Mouse (Mus musculus): ENCODE data around the gene Ptprm.

Ptprm gene

GRCm38 (mm10) chr17:66981649-66982048 lies 372.6 kb downstream of the Ptprm start:
- DNase-seq (ENCODE audit: low spot score), result no peak

DNA sequence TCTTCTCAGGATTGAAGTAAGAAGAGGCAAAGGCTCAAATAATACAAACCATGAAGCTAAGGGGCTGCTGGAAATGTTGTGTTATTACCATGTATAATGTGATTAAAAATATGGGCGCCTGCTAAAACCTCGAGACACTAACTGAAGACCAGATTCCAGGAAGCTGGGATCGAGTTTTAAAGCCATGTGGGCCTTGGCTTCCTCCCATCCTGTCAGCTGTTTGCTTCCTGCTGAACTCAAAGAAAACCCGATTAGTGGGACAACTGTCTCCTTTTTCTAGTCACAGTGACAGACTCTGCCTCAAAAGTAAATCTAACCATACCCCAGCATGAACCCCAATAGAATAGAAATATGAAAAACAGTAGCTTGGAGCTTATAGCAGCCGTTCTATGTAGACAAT lies 374.3 kb downstream of the Ptprm start:
- DNase-seq (ENCODE audit: low spot score), result no peak

DNA sequence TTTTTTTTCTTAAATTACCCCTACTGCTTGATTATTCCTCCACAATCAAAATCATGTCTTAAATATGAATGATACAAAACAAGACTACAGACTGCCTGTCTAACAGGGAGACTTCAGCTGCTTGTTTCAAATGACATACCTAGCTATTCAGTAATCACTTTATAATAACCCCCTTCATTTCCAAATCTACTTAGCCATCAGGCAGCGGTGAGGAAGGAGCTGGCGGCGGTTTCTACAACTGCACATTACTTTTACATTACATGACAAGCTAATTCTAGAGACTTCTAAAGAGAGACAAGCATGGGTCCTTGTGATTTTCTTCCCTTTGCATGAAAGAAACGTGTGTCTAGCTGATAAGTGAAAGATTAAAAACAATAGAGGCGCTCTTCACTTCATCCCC lies 377.8 kb downstream of the Ptprm start:
- no peak for DNase-seq (ENCODE audit: low spot score)

GRCm38 (mm10) chr17:66972976-66973375 lies 381.3 kb downstream of the Ptprm start:
- no peak for DNase-seq (ENCODE audit: low spot score)

DNA sequence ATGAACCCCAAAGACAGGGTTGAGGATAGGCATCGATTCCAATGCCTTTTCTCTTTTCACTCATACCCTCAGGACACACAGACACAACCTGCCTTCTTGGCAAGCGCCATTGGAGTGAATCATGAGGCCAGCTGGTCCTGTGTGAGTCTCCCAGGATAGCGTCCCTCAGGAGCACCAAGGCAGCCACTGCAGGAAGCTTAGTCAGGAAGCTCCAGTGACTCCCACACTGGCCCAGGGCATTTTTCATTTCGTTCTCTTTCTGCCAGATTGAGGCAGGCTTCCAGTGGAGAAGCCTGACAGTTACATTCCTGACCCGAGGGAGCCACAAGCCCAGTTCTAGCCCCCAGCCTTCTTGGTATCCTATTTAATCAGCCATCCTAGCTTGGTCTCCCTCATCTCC lies 393.3 kb downstream of the Ptprm start:
- DNase-seq (ENCODE audit: low spot score), result no peak

DNA sequence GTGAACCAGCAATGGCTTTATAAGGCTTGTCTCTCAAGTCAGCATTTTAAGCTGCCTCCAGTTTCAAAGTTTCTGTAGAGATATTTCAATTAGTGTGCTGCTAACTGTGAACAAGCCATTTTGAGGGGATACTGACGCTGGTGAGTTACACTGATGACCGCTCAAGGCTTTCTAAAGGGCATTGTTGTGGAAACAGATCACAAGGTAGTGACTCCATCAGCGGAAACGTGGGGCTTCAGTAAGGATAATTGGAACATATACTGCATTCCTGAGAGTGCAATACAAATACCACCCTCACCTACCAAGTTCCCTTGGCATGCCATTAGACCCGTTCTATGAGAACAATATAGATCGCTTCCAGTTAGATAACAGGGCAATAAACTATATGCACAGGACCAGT lies 393.7 kb downstream of the Ptprm start:
- DNase-seq (ENCODE audit: low spot score), result no peak

GRCm38 (mm10) chr17:66959815-66960214 lies 394.4 kb downstream of the Ptprm start:
- no peak for DNase-seq (ENCODE audit: low spot score)

- DNase-seq (ENCODE audit: low spot score), result no peak
Measured at GRCm38 (mm10) chr17:66958766-66959165, 395.5 kb downstream of the Ptprm start.

GRCm38 (mm10) chr17:66944498-66944897 lies 409.8 kb downstream of the Ptprm start:
- no peak for DNase-seq (ENCODE audit: low spot score)

DNA sequence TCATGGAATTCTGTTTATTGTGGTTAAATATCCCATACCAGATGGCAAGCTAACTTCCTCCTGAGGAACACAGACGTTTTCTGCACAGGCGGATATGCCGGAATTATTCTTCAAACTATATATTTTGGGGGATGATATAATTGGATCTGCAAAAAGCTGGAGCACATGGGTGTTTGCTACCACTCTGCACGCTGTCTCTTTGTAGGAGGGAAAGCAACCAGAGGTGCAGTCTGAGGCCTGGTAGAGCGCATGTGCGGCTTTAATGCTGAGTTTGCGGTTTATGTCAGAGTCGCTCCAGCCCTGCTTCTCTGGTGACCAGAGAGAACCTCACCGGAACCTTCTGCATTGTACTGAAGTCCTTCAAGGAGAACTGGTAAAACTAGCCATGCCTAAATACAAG lies 410.7 kb downstream of the Ptprm start:
- no peak for DNase-seq (ENCODE audit: low spot score)

GRCm38 (mm10) chr17:66925611-66926010 lies 428.6 kb downstream of the Ptprm start:
- no peak for DNase-seq (ENCODE audit: low spot score)

- DNase-seq (ENCODE audit: low spot score), result no peak
Measured at GRCm38 (mm10) chr17:66914696-66915095, 439.6 kb downstream of the Ptprm start.

- DNase-seq (ENCODE audit: low spot score), result no peak
Measured at GRCm38 (mm10) chr17:66912533-66912932, 441.7 kb downstream of the Ptprm start.

- DNase-seq (ENCODE audit: low spot score), result no peak
Measured at GRCm38 (mm10) chr17:66912120-66912519, 442.1 kb downstream of the Ptprm start.

- no peak for DNase-seq (ENCODE audit: low spot score)
Measured at GRCm38 (mm10) chr17:66909901-66910300, 444.4 kb downstream of the Ptprm start.

DNA sequence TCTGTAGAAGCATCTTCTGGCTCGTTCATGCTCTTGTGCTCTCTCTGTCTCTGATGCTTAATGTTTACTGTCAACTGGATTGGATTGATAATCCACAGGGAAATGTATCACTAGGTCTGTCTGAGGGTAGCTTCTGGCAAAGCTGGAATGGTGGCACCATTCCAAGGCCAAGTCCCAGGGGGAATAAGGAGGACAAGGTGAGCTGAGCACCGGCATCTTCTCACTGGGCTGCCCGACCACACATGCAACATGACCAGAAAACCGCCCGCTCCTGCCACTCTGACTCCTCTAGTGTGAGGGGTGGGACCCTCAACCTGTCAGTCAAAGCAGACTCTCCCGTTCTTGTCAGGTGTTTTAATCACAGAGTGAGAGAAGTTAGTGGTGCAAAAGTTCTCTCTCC lies 445.3 kb downstream of the Ptprm start:
- DNase-seq (ENCODE audit: low spot score), result no peak

DNA sequence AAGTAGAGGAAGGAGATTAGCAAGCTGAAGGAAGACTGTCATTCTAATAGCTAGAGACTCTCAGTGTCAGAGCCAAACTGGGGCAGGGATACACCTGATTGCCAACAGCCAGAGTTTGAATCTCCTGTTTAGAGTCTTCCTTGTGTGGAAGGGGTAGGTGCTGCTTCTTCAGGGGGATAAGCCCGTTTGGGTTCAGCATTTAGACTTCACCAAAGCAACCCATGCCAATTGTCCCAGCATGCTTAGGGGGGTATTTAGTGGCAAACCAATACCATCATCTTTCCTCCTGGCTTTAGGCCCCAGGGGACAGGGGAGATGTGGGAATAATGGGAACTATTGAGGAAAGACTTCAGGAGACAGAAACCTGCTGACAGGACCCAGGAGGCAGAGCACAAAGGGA lies 460.1 kb downstream of the Ptprm start:
- no peak for DNase-seq (ENCODE audit: low spot score)

DNA sequence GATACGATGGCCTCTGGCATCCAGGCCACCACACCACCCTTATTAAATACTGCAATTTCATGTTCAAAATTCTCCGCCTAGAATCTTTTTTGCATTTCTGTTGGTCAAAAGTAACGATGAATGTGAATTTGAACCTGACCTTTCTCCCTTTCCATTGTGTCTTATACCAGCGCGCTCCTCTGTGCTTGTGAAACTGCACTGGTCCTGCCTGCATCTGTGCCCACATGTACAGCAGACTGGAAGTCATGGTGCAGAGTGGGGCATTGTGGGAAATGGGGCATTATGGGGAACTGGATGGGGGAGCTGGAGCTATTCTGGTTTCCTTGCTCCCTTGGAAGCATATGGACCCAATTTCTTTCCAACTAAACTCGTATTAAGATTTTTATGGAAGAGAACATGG lies 462.3 kb downstream of the Ptprm start:
- DNase-seq (ENCODE audit: low spot score), result no peak

DNA sequence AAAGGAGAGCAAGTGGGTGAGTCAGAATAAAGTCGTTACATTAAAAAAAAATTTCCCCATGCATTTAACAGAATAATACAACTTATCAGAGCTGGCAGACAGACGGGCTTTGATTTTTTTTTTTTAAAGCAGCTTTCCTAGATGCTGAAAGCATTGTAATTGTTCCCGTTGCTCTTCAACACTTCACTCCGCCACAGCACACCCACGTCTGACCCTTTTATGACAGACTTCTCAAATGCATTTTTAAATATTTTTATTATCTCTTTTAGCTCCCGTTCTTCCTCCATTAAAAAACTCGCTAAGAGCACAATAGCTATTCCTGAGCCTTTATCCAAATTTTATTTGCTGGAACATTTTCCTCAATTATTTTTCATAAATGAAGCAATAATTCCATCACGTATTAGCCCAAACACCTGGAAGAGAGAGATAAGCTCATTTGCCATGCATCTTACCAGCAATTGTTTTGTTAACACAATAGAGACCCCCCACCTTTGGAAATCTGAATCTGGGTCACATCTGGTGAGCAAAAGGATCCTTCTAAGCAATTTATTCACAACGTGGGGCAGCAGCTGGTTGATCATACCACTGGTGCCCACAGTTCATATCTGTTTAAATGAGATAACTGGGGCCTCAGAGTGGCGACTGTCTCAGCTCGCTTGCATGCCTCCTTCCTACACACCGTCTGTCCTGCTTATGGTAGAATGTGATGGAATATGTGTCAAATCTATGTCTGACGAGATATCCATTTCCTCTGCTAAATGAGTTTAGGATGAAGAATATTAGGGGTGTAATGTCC lies 463.0 kb downstream of the Ptprm start:
- DNase-seq (ENCODE audit: low spot score), result no peak

DNA sequence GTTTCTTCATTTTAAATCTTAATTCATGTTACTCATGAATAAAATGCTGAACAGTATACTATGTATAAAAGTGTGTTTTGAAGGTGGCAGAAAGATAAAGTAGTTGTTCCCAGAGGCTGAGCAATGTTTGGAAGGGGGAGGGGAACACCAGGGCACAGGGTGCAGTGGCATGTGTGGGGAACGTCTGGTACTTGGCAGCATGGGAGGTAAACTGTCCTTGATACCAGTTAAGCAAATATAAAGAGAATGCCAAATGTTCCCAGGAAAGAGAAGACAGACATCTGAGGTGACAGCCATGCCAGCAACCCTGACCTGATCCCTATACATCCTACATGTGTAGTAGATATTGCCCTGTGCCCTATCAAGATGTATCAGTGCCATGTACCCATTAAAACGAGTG lies 472.0 kb downstream of the Ptprm start:
- no peak for DNase-seq (ENCODE audit: low spot score)

DNA sequence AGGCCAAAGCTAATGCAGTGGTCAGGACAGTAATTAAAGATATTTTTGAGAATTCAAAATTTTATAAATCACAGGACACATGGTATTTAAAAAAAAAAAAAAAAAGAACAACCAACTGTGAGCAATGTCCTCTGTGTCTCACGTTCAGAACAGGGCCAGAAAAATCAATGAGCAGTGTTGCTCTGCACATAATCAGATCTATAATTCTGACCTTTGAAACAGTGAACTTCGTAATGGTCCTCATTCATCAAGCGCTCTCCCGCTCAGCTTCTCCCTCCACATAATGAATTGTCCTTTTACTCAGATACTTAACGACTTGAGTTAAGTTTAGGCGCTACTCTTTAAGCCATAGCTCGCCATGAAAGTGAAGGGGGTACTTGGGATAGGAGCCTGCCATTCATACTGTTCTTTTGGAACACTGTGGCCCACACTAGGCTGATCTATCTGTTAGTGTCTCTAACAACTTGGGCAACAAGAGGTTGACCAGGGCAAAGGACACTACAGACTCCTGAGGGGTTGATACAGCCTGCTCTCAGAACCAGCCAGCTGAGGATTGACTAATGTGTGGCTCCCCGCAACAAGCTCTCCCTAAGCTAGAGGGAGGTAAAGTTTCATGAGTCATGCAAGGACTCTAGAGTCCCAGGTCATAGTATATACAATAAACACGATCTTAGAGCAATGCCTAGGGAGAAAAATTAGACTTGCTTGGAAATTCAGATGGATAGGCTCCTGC lies 473.1 kb downstream of the Ptprm start:
- DNase-seq (ENCODE audit: low spot score), result no peak

DNA sequence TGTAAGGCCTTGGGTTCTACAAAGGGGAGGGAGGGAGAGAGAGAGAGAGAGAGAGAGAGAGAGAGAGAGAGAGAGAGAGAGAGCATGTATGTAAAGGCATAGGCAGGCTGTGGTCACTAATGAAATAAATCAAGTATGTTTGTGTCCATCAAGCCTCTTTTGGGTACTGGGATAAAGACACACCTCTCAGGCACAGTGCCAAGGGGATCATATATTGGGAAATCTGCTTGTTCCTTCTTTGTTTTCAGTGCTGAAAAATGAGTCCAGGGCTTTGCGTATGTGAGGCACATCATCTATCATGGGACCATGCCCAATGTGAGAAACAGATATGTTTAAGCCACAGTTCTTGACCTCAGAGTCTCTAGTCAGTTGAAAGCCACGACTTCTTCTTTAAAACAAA lies 475.1 kb downstream of the Ptprm start:
- DNase-seq (ENCODE audit: low spot score), result no peak

GRCm38 (mm10) chr17:66877582-66877981 lies 476.7 kb downstream of the Ptprm start:
- DNase-seq (ENCODE audit: low spot score), result no peak

GRCm38 (mm10) chr17:66874810-66875209 lies 479.4 kb downstream of the Ptprm start:
- no peak for DNase-seq (ENCODE audit: low spot score)
